Mouse (Mus musculus) liver, embryonic 14.5 days (tissue): ENCODE data around the gene Avpr2.

Experiments
- CTCF ChIP-seq: IDR thresholded peaks from 2 replicates; pipeline ENCODE4 v1.5.1; 2016; ENCODE audit warnings: antibody characterized with exemption, low read depth, control low read depth
- EP300 ChIP-seq: IDR thresholded peaks from 2 replicates; pipeline ENCODE4 v1.6.1; 2016; ENCODE audit warnings: antibody characterized with exemption, low read depth

DNA sequence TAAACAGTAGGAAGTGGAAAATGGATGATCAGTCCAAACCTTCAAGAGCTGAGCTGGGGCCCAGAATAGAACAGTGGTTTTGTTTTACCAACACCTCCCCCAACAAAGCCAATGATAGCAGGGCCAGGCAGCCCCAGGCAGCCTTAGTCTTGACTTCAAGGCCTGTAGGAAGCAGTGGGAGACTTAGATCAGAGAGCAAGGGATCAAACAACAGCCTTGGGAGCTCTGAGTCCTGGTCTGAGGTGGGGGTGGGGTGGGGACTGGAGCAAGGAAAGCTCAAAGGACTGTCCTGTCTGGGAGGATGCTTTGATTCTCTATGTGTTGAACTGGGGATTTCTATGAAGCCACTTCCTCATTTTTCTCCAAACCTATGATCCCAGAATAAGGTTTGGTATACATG is 20.4 kb upstream of the Avpr2 start:
- no peak for TF ChIP-seq CTCF
- TF ChIP-seq EP300: no peak
